Mouse (Mus musculus): ENCODE measurements around the gene Syna. TPM values are rescaled to one million over a fixed set of nuclear protein-coding genes. Genes with fewer than 3 reads are reported as not detected.

Syna gene
- polyA plus RNA-seq, 2 experiments from 2014 or later: 0.43 TPM; not detected in 1

DNA sequence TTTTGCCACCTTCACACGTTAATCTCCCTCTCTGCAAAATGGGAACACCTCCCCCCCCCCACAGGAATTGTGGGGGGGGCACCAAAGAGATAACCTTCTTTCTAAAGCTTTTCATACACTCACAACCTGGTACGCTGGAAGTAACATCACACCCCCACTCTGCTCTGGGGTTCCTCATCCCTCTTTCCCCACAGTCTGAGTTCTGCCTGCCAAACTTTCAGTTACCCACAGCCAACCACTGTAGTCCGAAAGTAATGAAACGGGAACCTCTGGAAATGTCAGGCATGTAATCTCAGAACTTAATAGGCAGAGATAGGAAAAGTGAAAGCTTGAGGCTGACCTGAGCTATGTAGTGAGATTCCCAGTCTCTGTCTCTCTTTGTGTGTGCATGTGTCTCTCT is 7.5 kb upstream of the Syna start:
- no peak for ATAC-seq

DNA sequence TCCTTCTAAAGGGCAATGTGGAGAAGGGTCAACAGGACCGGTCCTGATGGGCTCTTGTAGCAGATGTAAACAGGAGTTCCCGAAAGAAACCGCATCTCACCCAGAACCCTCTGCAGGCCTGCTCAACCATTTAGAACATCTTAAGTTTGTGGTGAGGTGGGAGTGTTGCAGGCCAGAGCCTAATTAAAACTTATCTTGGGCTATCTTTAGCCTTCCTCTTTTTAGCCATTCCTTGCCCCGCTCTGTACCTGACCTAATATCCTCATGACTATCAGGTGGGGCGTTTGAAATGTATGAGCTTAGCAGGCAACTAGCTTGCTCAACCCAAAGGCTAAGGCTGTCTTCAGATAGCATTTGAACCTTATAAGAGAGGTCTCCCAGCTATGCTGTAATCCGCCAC is 5.7 kb upstream of the Syna start:
- no peak for ATAC-seq

- no peak for ATAC-seq
Measured at GRCm38 (mm10) chr5:134564272-134564671, 4.3 kb upstream of the Syna start.

GRCm38 (mm10) chr5:134560450-134561171 is 640 bp upstream of the Syna start:
- ATAC-seq: no peak

- no peak for ATAC-seq
Measured at GRCm38 (mm10) chr5:134555463-134556164, 4.4 kb downstream of the Syna start.

DNA sequence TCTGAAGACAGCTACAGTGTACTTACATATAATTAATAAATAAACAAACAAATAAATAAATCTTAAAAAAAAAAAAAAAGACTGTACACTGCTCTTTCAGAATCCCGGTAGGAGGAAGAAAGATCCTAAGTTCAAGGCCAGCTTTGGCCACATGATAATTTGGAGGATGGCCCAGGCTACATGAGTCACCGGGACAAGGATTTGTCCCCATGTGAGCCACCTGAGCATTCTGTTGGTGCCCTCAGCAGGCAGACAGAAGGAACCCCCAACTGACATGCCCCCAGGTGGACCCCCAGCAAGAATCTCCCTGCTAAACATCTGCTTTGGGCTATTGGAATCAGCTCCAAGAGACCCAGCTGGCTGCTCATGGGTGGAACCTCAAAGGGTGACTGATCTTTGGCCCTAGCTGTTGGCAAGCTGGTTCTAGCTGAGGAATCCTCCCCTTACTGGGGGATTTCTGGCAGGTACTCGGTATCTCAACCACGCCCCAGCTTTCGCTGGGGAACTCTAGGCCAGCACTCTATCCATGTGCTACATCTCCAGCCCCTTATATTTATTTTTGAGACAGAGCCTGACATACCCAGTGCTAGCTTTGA is 5.9 kb downstream of the Syna start:
- ATAC-seq: no peak

GRCm38 (mm10) chr5:134552110-134552972 is 7.6 kb downstream of the Syna start, which contains the start of gene Clip2:
Gene Clip2 (minus strand): TSS chr5:134552434.
- ATAC-seq: peak; percentile 97

DNA sequence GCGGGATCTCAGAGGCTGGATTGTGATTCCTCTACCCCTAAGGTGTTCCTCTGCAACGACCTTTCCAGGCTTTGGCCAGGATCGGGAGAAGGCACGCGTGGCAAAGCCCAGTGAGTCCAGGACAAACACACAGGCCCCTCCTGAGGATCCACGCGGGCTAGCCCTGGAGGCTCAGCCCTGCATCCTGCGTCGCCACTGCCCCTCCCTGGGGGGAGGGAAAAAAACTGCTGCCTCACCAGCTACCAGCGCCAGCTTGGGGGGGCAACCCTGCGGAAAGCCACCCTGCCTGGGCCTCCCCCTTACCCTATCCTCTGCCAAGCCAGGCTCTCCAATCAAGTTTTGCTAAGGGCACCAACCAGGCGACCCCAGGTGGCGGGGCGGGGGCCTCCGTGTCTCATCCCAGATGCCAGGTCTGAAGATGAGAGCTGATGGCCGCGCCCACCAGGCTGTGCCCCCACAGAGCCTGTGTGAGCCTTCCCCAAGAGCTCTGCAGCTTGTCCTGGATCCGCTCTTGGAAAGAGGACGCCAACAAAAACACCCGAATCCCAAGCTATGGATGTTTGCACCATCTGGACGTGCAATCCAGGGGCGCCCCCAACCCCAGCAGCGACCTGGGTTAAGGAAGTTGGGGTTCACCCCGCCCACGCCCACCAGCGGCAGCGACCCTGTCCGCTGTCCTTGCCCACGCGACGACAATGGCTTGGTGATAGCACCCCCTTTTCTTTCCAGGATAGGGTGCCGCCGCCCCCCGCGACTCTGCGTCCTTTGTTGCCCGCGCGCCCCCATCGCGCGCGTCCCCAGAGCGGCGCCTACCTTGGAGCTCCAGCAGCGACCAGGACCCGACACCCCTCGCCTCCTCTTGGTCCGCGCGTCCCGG is 8.5 kb downstream of the Syna start:
- ATAC-seq: peak; percentile 9

DNA sequence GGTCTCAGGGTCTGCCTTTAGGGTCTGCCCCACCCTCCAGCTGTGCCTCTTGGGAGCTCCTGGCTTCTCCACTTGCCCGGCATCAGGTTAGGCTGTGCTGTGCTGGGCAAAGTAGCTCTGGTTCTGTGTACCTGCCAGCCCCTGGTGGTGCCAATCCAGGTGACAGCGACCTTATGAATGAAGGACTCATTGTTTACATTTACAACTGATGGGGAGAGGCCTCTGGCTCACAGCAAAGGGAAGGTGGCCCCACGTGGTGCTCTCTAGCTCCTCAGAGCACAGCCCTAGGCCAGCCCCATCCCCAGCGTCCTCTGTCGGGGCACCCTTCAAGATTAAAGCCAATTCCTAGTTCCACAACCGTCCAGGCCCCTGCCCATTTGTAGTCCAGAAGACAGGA is 9.1 kb downstream of the Syna start:
- no peak for ATAC-seq

GRCm38 (mm10) chr5:134549640-134550168 is 10.3 kb downstream of the Syna start:
- no peak for ATAC-seq

DNA sequence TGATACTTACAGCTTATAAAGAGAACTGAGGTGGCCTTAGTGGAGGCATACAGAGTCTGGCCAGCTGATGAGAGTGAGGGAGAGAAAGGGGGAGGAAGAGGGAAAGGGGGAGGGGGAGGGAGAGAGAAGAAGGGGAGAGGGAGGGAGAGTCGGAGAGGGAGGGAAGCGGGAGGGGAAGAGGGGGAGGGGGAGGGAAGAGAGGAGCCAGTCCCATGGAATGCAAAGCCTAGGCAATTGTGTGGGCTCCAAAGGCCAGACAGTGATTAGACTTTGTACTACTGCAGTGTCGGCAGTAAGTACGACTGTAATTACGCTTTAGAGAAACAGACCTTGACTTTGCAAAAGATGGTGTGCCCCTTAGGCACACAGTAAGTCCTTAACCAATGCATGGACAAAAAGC is 11.7 kb downstream of the Syna start:
- no peak for ATAC-seq

GRCm38 (mm10) chr5:134546790-134547189 is 13.2 kb downstream of the Syna start:
- ATAC-seq: no peak

- ATAC-seq: no peak
Measured at GRCm38 (mm10) chr5:134545242-134545629, 14.7 kb downstream of the Syna start.

GRCm38 (mm10) chr5:134544516-134545241 is 15.3 kb downstream of the Syna start:
- ATAC-seq: no peak

GRCm38 (mm10) chr5:134541640-134542039 is 18.3 kb downstream of the Syna start:
- ATAC-seq: no peak

DNA sequence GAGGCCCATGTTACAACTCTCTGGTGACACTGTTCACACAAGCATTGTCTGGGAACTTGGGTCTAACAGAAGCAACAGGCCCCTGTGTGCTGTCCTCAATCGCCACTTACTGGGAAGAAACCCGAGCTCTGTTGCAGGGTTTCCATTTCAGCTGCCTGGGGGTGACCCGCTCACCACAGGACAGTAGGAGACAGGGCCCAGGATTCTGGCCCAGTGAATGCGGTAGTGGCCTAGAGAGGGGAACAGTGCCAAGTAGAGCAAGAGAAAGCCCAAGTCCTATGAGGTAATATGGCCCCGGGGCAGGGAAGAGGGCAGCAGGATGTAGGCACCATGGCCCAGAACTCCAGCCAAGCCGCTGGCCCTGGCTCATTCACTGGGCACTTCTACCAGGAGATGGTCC is 19.1 kb downstream of the Syna start:
- no peak for ATAC-seq

DNA sequence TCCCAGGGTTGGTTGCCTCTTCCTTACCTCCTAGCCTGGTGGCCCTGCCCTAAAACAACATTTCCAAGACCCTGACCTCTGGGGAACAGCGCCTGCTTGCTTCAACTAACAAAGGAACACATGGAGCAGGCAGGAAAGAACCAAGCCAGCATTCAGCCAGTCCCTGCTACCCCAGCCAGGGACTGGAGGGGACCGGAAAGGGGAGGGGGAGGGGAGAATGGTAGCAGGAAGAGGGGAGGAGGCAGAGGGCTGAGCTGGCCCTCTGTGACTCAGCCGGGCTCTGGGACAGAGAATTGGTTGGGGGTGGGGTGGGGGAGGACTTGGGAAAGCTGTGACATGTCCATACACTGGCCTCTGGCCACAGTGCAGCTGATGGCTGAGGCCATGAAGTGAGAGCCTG is 20.1 kb downstream of the Syna start:
- peak; percentile 92 for ATAC-seq

- no peak for ATAC-seq
Measured at GRCm38 (mm10) chr5:134536036-134536435, 23.9 kb downstream of the Syna start.

- ATAC-seq: no peak
Measured at GRCm38 (mm10) chr5:134532417-134532816, 27.6 kb downstream of the Syna start.

DNA sequence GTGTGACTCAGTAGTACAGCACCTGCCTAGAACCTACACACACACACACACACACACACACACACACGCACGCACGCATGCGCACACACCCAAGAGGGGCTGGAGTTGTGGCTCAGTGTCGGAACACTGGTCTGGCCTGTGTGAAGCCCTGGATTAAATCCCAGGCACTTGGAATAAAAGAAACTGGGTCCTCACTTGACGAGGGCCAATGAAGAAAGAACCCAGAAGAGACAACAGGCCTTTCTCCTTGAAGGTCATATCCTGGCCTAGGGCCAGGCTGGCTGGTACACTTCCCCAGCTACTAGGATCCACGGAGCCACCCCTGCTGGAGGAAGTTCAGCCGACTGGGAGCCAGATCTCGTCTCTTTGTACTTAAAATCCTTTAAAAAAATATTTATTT is 28.4 kb downstream of the Syna start:
- ATAC-seq: no peak

- no peak for ATAC-seq
Measured at GRCm38 (mm10) chr5:134530830-134531229, 29.1 kb downstream of the Syna start.

Measured in activated CD4-positive, CD25-positive, alpha-beta regulatory T cell, adult 4 months (primary cell).